Mouse (Mus musculus) monocyte, adult 5-6 weeks (primary cell): Measurements from ENCODE around the gene Gm5868. TPM values are rescaled to one million over a fixed set of nuclear protein-coding genes. Genes with fewer than 3 reads are reported as not detected.

Source experiments
- ATAC-seq: fragments of 153-309, 156-312 bp; replicated peaks from 2 replicates; pipeline ENCODE4 v1.8.0; 2017; ENCODE audit warnings: mild to moderate bottlenecking; ENCODE audit not compliant: low TSS enrichment, insufficient number of reproducible peaks, severe bottlenecking, poor library complexity, low FRiP score
- total RNA-seq: library from RNA; stranded (forward); fragments of 200-1000, 200-491, 200-594 nt; gene quantifications from 3 replicates; pipeline ENCODE4 v1.2.3, GENCODE M21; 2017

The Gm5868 gene
- total RNA-seq, 1 experiment from 2014 or later: not detected

- ATAC-seq: peak; percentile 9; the same call in 1 of the 2 replicates
Measured at GRCm38 (mm10) chr5:72558716-72559526, 28.4 kb downstream of the Gm5868 start.

GRCm38 (mm10) chr5:72556245-72556644 is 31.1 kb downstream of the Gm5868 start:
- ATAC-seq: no peak

- ATAC-seq: no peak
Measured at GRCm38 (mm10) chr5:72551209-72551608, 36.1 kb downstream of the Gm5868 start.

Other genes with a start within 250 kb of the Gm5868 start
- not detected in 3 replicates for gene Corin, start 83.1 kb downstream of the Gm5868 start, total RNA-seq
- 18.8 to 22.9 TPM (median 21.2 TPM) in 3 replicates for gene Nfxl1, start 27.9 kb downstream of the Gm5868 start, total RNA-seq
- not detected in 3 replicates for gene Zar1, start 6.3 kb downstream of the Gm5868 start, total RNA-seq
- 2.2 to 2.7 TPM (median 2.5 TPM) in 3 replicates for gene Cnga1, start 56.7 kb upstream of the Gm5868 start, total RNA-seq
- gene Nipal1, start 60.2 kb upstream of the Gm5868 start, total RNA-seq: 0.96 to 4.8 TPM (median 1.4 TPM) in 3 replicates
- gene Txk, start 165.2 kb upstream of the Gm5868 start, total RNA-seq: 44.5 to 208 TPM (median 58.1 TPM) in 3 replicates